Mouse (Mus musculus) ovary, postnatal 10 days (tissue): Measurements from ENCODE around the gene Gtf2h2.
A peak's percentile ranks its signal among the peaks of the same experiment; 100 is the strongest.
"Not testable (repeated sequence)": the region's sequence is repeated elsewhere in the genome, so short reads cannot be mapped to it uniquely, and the experiment has no call there.

Source experiments
- DNase-seq: peaks from one replicate; pipeline ENCODE4 v3.0.0; 2022; ENCODE audit warnings: low spot score

The Gtf2h2 gene

GRCm38 (mm10) chr13:100492061-100492787 lies at the start of gene Gtf2h2:
Gene Gtf2h2 (minus strand): TSS chr13:100492579.
- DNase-seq = peak; percentile 83

- DNase-seq = no peak
These were observed 43.8 kb upstream of the Gtf2h2 start for GRCm38 (mm10) chr13:100536149-100536548.

GRCm38 (mm10) chr13:100532788-100533365 lies 40.5 kb upstream of the Gtf2h2 start:
- DNase-seq = no peak

GRCm38 (mm10) chr13:100526649-100527038 lies 34.3 kb upstream of the Gtf2h2 start:
- no peak for DNase-seq

- DNase-seq = no peak
These were observed 33.7 kb upstream of the Gtf2h2 start for GRCm38 (mm10) chr13:100525935-100526648.

GRCm38 (mm10) chr13:100524896-100525295 lies 32.5 kb upstream of the Gtf2h2 start:
- DNase-seq = no peak

GRCm38 (mm10) chr13:100523698-100524097 lies 31.3 kb upstream of the Gtf2h2 start:
- no peak for DNase-seq

GRCm38 (mm10) chr13:100521724-100522591 lies 29.6 kb upstream of the Gtf2h2 start:
- no peak for DNase-seq

GRCm38 (mm10) chr13:100519162-100519561 lies 26.8 kb upstream of the Gtf2h2 start:
- DNase-seq = no peak

- DNase-seq = no peak
These were observed 25.8 kb upstream of the Gtf2h2 start for GRCm38 (mm10) chr13:100518191-100518590.

- no peak for DNase-seq
These were observed 25.3 kb upstream of the Gtf2h2 start for GRCm38 (mm10) chr13:100517652-100518153.

GRCm38 (mm10) chr13:100516213-100517105 lies 24.1 kb upstream of the Gtf2h2 start:
- no peak for DNase-seq

GRCm38 (mm10) chr13:100512792-100513191 lies 20.4 kb upstream of the Gtf2h2 start:
- DNase-seq = no peak

GRCm38 (mm10) chr13:100511860-100512364 lies 19.5 kb upstream of the Gtf2h2 start:
- DNase-seq = no peak

GRCm38 (mm10) chr13:100511146-100511859 lies 18.9 kb upstream of the Gtf2h2 start:
- DNase-seq = no peak

- DNase-seq = not testable (repeated sequence)
These were observed 7.2 kb upstream of the Gtf2h2 start for GRCm38 (mm10) chr13:100499625-100500024.

- no peak for DNase-seq
These were observed 3.0 kb upstream of the Gtf2h2 start for GRCm38 (mm10) chr13:100495337-100495736.

GRCm38 (mm10) chr13:100494370-100494769 lies 2.0 kb upstream of the Gtf2h2 start:
- DNase-seq = not testable (repeated sequence)

- no peak for DNase-seq
These were observed 934 bp upstream of the Gtf2h2 start for GRCm38 (mm10) chr13:100493313-100493712.

GRCm38 (mm10) chr13:100491623-100492022 lies 756 bp downstream of the Gtf2h2 start:
- DNase-seq = no peak
